Mouse (Mus musculus) lung, adult 2 months (tissue): ENCODE data around the gene Sorl1.

ENCODE experiments used
- CTCF ChIP-seq: fragments of 200-500 bp; IDR thresholded peaks from 2 replicates; pipeline ENCODE4 v1.5.1; 2011; ENCODE audit warnings: mild to moderate bottlenecking, low read length, control low read depth; ENCODE audit not compliant: insufficient read depth
- POLR2A ChIP-seq: fragments of 200-500 bp; IDR thresholded peaks from 2 replicates; pipeline ENCODE4 v1.6.1; 2011; ENCODE audit warnings: low read depth, mild to moderate bottlenecking, control low read depth, low read length, borderline replicate concordance; ENCODE audit errors: extremely low read depth

- TF ChIP-seq CTCF (no peak), POLR2A (no peak)
Observed at GRCm38 (mm10) chr9:42159376-42159775, 35.3 kb upstream of the Sorl1 start.
